Mouse (Mus musculus) ovary, adult 18-20 months (tissue): ENCODE data around the gene Tfip11.

Experiments used
- DNase-seq: peaks from one replicate; pipeline ENCODE4 v3.0.0; 2022; ENCODE audit warnings: low spot score, mixed read lengths

The Tfip11 gene

GRCm38 (mm10) chr5:112320379-112320778, 5.8 kb upstream of the Tfip11 start:
- no peak for DNase-seq

- no peak for DNase-seq
Measured at GRCm38 (mm10) chr5:112320936-112321335, 5.2 kb upstream of the Tfip11 start.

- no peak for DNase-seq
Measured at GRCm38 (mm10) chr5:112321376-112321775, 4.8 kb upstream of the Tfip11 start.

GRCm38 (mm10) chr5:112323246-112323645, 2.9 kb upstream of the Tfip11 start:
- DNase-seq, result no peak

GRCm38 (mm10) chr5:112324637-112325545, 1.3 kb upstream of the Tfip11 start:
- peak; percentile 48 for DNase-seq

- no peak for DNase-seq
Measured at GRCm38 (mm10) chr5:112326446-112327009, 370 bp downstream of the Tfip11 start.

GRCm38 (mm10) chr5:112327854-112328253, 1.7 kb downstream of the Tfip11 start:
- no peak for DNase-seq

GRCm38 (mm10) chr5:112329805-112330564, 3.8 kb downstream of the Tfip11 start:
- DNase-seq, result no peak

GRCm38 (mm10) chr5:112335473-112335872, 9.3 kb downstream of the Tfip11 start:
- DNase-seq, result no peak

- DNase-seq, result no peak
Measured at GRCm38 (mm10) chr5:112337004-112337403, 10.8 kb downstream of the Tfip11 start.

GRCm38 (mm10) chr5:112339215-112339614, 13.1 kb downstream of the Tfip11 start:
- no peak for DNase-seq

GRCm38 (mm10) chr5:112342463-112343204, 16.5 kb downstream of the Tfip11 start, which contains the start of the genes Srrd and Hps4:
Srrd (minus strand) TSS chr5:112343040.
Hps4 (plus strand) TSS chr5:112343083.
- DNase-seq, result peak; percentile 65

GRCm38 (mm10) chr5:112343205-112343595, 17.0 kb downstream of the Tfip11 start:
- no peak for DNase-seq

GRCm38 (mm10) chr5:112344092-112344960, 18.2 kb downstream of the Tfip11 start:
- DNase-seq, result no peak

- no peak for DNase-seq
Measured at GRCm38 (mm10) chr5:112346211-112346965, 20.2 kb downstream of the Tfip11 start.

- no peak for DNase-seq
Measured at GRCm38 (mm10) chr5:112349169-112349568, 23.0 kb downstream of the Tfip11 start.

GRCm38 (mm10) chr5:112355493-112355892, 29.3 kb downstream of the Tfip11 start:
- DNase-seq, result no peak

GRCm38 (mm10) chr5:112355910-112356309, 29.8 kb downstream of the Tfip11 start, which contains the start of gene Gm6583:
Gm6583 (minus strand) TSS chr5:112356033.
- DNase-seq, result no peak

- DNase-seq, result no peak
Measured at GRCm38 (mm10) chr5:112356322-112356721, 30.2 kb downstream of the Tfip11 start.

GRCm38 (mm10) chr5:112359520-112359919, 33.4 kb downstream of the Tfip11 start:
- DNase-seq, result no peak
